Mouse (Mus musculus) CD4-positive, CD25-positive, alpha-beta regulatory T cell, adult 4 months (primary cell): ENCODE results near the gene Lrrc46. TPM values are rescaled to one million over a fixed set of nuclear protein-coding genes. Genes with fewer than 3 reads are reported as not detected.

Source experiments
- ATAC-seq: one replicate; pipeline ENCODE4 v1.8.0; 2017
- polyA plus RNA-seq, 2 experiments: library from polyadenylated mRNA; unstranded; fragments of 100-300 nt; shearing (Covaris generic); gene quantifications; one replicate each; pipeline ENCODE4 v1.2.1; 2017

Gene Lrrc46
- polyA plus RNA-seq, 2 experiments from 2014 or later, result not detected

DNA sequence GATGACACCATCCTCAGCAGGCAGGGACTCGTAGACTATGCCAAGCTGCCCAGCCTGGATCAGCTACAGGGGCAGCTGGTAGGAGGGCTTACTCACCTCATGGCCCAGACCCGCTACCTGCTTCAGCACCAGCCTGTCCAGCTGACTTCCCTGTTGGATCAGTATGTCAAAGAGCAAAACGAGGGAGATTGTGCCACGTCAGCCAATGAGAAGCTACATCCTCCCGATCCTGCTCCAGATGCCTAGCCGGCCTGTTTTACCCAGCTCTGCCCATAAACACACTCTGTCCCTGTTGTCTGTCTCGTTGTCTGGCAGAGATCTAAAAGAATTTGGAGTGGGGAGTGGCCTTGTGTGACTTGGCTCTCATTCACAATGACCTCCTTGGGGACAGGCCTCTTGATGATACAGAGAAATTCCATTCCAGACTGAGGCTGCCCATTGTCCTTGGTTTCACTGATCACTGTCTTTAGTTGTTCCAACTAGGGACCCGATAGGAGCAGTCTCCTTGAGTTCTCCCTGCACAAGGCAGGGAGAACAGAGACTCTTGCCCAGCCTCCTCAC is 7.0 kb upstream of the Lrrc46 start:
- ATAC-seq, result no peak

GRCm38 (mm10) chr11:97045861-97046260 is 4.7 kb upstream of the Lrrc46 start:
- no peak for ATAC-seq

- ATAC-seq, result no peak
These were observed 3.7 kb upstream of the Lrrc46 start for GRCm38 (mm10) chr11:97044902-97045301.

DNA sequence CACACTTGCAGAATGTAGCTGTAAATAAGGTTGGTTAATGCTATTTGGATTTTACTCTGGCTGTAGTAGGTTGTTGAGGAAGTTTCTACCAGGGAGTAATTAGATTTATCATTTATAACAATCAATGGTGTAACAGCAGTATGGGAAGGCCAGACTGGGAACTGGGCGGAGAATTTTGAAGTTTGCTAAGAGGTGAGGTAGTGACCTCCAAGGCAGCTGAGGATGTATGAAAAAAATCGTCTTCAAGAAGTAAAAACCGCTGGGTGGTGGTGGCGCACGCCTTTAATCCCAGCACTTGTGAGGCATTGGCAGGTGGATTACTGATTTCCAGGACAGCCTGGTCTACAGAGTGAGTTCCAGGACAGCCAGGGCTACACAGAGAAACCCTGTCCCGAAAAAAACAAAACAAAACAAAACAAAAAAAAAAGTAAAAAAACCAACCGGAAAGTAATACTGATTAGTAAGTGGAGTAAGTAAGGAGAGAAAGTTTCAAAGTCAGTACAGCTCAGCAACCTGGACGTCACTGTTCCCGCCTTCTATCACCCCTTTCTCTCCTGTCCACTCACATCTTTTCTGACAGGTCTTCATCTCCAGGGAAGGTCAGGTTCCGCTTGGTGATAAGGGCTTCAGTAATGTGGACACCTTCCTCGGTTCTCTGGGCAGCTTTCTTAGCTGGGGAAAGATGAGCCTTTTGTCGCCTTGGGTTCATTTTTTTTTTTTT is 746 bp downstream of the Lrrc46 start:
- ATAC-seq, result no peak

GRCm38 (mm10) chr11:97038881-97039280 is 2.3 kb downstream of the Lrrc46 start:
- no peak for ATAC-seq

DNA sequence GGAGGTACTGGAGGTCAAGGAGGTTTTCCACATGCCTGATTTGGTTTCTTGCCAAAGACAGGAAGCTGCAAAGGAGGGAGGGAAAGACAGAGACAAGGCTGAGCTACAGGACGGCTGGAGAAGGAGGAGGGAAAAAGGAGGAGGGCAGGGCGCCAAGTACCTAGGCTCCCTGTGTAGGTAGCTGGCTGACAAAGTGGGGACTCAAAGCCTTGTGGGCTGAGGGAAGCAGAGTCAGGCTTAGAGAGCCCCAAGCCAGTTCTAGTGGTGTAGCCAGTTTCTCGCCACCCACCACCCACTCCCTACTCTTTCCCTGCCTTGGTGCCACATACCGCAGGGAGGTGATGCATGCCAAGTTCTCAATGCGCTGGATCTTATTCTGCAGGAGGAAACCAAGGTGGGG is 5.1 kb downstream of the Lrrc46 start:
- ATAC-seq, result no peak

GRCm38 (mm10) chr11:97033781-97034180 is 7.4 kb downstream of the Lrrc46 start:
- no peak for ATAC-seq

- ATAC-seq, result no peak
These were observed 8.7 kb downstream of the Lrrc46 start for GRCm38 (mm10) chr11:97032499-97032898.

- ATAC-seq, result no peak
These were observed 9.2 kb downstream of the Lrrc46 start for GRCm38 (mm10) chr11:97031977-97032376.

GRCm38 (mm10) chr11:97030426-97030825 is 10.8 kb downstream of the Lrrc46 start:
- peak; percentile 2 for ATAC-seq

GRCm38 (mm10) chr11:97029686-97030417 is 11.4 kb downstream of the Lrrc46 start, which contains the start of gene Scrn2:
Gene Scrn2, plus strand, starts transcription at chr11:97029938.
- ATAC-seq, result peak; percentile 78

DNA sequence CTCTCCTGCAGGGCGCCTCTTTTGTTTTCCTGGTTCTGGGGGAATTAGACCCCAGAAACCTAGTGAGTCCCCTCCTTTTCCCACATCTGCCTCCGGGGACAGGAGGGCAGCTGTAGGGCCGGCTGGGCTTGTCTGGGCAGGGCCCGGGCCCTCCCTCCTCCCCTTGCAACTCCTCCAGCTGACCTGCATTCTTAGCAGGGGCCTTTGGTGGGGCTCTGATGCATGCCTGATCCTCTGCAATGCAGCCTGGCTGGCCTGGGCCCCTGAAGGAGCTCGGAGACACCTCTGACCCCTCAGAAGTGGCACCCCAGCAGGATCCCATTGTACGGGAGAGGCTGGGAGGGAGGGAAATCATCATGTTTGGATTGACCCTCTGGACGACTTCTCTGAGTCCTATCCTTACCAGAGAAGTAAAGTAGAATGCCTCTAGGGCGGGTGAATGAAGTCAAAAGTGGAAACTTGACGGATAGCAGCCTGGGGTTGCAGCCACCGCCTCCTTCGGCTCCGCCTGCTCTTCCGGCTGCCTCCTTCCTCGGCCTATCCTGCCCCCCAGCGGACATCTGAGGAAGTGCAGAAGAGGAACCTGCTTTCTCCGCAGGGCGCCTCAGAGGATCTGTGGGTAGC is 15.4 kb downstream of the Lrrc46 start:
- peak; percentile 66 for ATAC-seq

GRCm38 (mm10) chr11:97024977-97025376 is 16.2 kb downstream of the Lrrc46 start:
- no peak for ATAC-seq

- ATAC-seq, result peak; percentile 65
These were observed 19.2 kb downstream of the Lrrc46 start for GRCm38 (mm10) chr11:97021873-97022484.

GRCm38 (mm10) chr11:97021121-97021765 is 20.0 kb downstream of the Lrrc46 start:
- ATAC-seq, result no peak

- no peak for ATAC-seq
These were observed 21.9 kb downstream of the Lrrc46 start for GRCm38 (mm10) chr11:97019345-97019708.

- ATAC-seq, result peak; percentile 33
These were observed 22.4 kb downstream of the Lrrc46 start for GRCm38 (mm10) chr11:97018583-97019344.

- no peak for ATAC-seq
These were observed 23.3 kb downstream of the Lrrc46 start for GRCm38 (mm10) chr11:97017696-97018582.

GRCm38 (mm10) chr11:97013121-97013670 is 28.0 kb downstream of the Lrrc46 start, which contains the start of gene Sp6:
Gene Sp6, plus strand, starts transcription at chr11:97013394.
- no peak for ATAC-seq

- ATAC-seq, result no peak
These were observed 31.9 kb downstream of the Lrrc46 start for GRCm38 (mm10) chr11:97009198-97009790.
